Comparison of ENCODE assay signal across 23 mouse cellular contexts in genomic region chr6:33865752-33866151, GRCm38 (mm10).
DNase-seq lines count a peak whose midpoint lies in the region; ATAC-seq and TF ChIP-seq lines count a peak whose summit lies in the region.
"Had no signal": no experiment of that assay in that cellular context is flagged by ENCODE, and none has a peak within 500 bp of the region (broad histone marks: within the 10 kb centered on the region; RNA-seq: fewer than 3 reads in every experiment).

No protein-coding gene starts in this region.

- H3K9ac ChIP-seq in MEL (ENCODE audit: control insufficient read depth, low read depth, low read length, poor library complexity, severe bottlenecking): no peak overlapping the region
- H3K9ac ChIP-seq: embryonic facial prominence, embryonic 12.5 days; forebrain, embryonic 13.5 days; forebrain, embryonic 15.5 days; forebrain, postnatal 0 days had no signal

- H3K79me2 ChIP-seq in MEL (ENCODE audit: control insufficient read depth, insufficient read depth, low read length, poor library complexity): no peaks in the 10 kb centered on the region

- peak; percentile 92 to 93 for TF ChIP-seq EP300 in MEL (IDR thresholded peaks at IDR 0.05; ENCODE audit: low read depth in 1 of 2, low read length in 2 of 2)

- H3K27me3 ChIP-seq in MEL (ENCODE audit: control insufficient read depth in 1 of 2, insufficient read depth in 2 of 2, low read length in 2 of 2): no peaks in the 10 kb centered on the region
- H3K27me3 ChIP-seq: CH12.LX; embryonic facial prominence, embryonic 12.5 days; forebrain, embryonic 13.5 days; forebrain, embryonic 15.5 days had no signal

- H3K36me3 ChIP-seq in MEL (ENCODE audit: control insufficient read depth in 1 of 2, insufficient read depth in 2 of 2, low read length in 2 of 2): peaks cover 0 to 31% of the 10 kb centered on the region in 2 experiments; a peak in 2 of 4 replicates
- H3K36me3 ChIP-seq: embryonic facial prominence, embryonic 10.5 days; embryonic facial prominence, embryonic 12.5 days; forebrain, embryonic 15.5 days had no signal

- TF ChIP-seq CTCF in MEL (IDR thresholded peaks at IDR 0.05 in 2 of 3, conservative IDR thresholded peaks at IDR 0.05 in 1 of 3; ENCODE audit: control insufficient read depth in 1 of 3, insufficient read depth in 1 of 3, low read depth in 2 of 3, low read length in 3 of 3, poor library complexity in 1 of 3, severe bottlenecking in 1 of 3): no peak

- no peak overlapping the region for H3K4me3 ChIP-seq in MEL (ENCODE audit: control insufficient read depth in 1 of 2, insufficient read depth in 1 of 2, low read depth in 2 of 2, low read length in 2 of 2)
- H3K4me3 ChIP-seq: embryonic facial prominence, embryonic 10.5 days; embryonic facial prominence, embryonic 12.5 days; forebrain, embryonic 13.5 days; forebrain, embryonic 15.5 days had no signal

- peak; percentile 78 for DNase-seq in MEL (ENCODE audit: low read depth, low spot score)
- peak; percentile 64 for DNase-seq in NIH3T3 (ENCODE audit: low read depth)
- DNase-seq in spleen, adult 12 weeks (ENCODE audit: low spot score): no peak
- DNase-seq in kidney, adult 18-20 months: no peak
- DNase-seq in heart, postnatal 14 days: no peak
- DNase-seq: adrenal gland, adult 8-10 months; adrenal gland, postnatal 14 days; adrenal gland, postnatal 36 days; B cell, adult 2 months; cerebellum, adult 11-12 months; cerebellum, adult 2 months; cerebellum, adult 9-10 months; cerebellum, postnatal 10 days; cerebellum, postnatal 25 days; forebrain, postnatal 0 days had no signal

- ATAC-seq in megakaryocyte, adult 5-6 weeks (ENCODE audit: poor library complexity, severe bottlenecking): peak; percentile 29; the same call in 1 of the 2 replicates
- ATAC-seq: CD4-positive, CD25-positive, alpha-beta regulatory T cell, adult 4 months; forebrain, embryonic 13.5 days; forebrain, embryonic 15.5 days; forebrain, postnatal 0 days had no signal

- H3K27ac ChIP-seq in MEL (ENCODE audit: control insufficient read depth, low read depth, low read length): peak overlapping the region; percentile 53; the same call in 1 of the 2 replicates
- H3K27ac ChIP-seq: embryonic facial prominence, embryonic 10.5 days; embryonic facial prominence, embryonic 12.5 days; forebrain, embryonic 13.5 days; forebrain, embryonic 15.5 days had no signal

- intact Hi-C loops in heart, postnatal 14 days (cut with DNase I): no loop called here

- no peak for TF ChIP-seq POLR2A in MEL (IDR thresholded peaks at IDR 0.05; ENCODE audit: control insufficient read depth in 1 of 2, insufficient read depth in 1 of 2, low read depth in 1 of 2, low read length in 2 of 2, poor library complexity in 1 of 2)

- no peak for TF ChIP-seq RAD21 in MEL (IDR thresholded peaks at IDR 0.05; ENCODE audit: low read depth, low read length)

- peaks cover 3 to 11% of the 10 kb centered on the region in 2 experiments; a peak in 3 of 4 replicates for H3K4me1 ChIP-seq in MEL (ENCODE audit: control insufficient read depth in 1 of 2, insufficient read depth in 2 of 2, low read length in 2 of 2)
- H3K4me1 ChIP-seq: embryonic facial prominence, embryonic 12.5 days had no signal

- H3K9me3 ChIP-seq in MEL (replicated peaks; ENCODE audit: insufficient read depth, low read length): no peaks in the 10 kb centered on the region
- H3K9me3 ChIP-seq: embryonic facial prominence, embryonic 10.5 days; embryonic facial prominence, embryonic 12.5 days; forebrain, embryonic 13.5 days; forebrain, embryonic 15.5 days; G1E had no signal

TF ChIP-seq in MEL, 35 proteins besides CTCF, POLR2A, EP300 and RAD21:
- TF ChIP-seq TCF12 (IDR thresholded peaks at IDR 0.05; ENCODE audit: low read depth, low read length) (peak; percentile 66), MAX (IDR thresholded peaks at IDR 0.05; ENCODE audit: low read length) (no peak), USF1 (IDR thresholded peaks at IDR 0.05; ENCODE audit: low read depth, low read length) (no peak), CHD1 (IDR thresholded peaks at IDR 0.05; ENCODE audit: low read depth, low read length) (no peak), GABPA (IDR thresholded peaks at IDR 0.05; ENCODE audit: low read depth, low read length) (no peak), MYB (IDR thresholded peaks at IDR 0.05; ENCODE audit: low read depth, low read length) (peak; percentile 62; the same call in 1 of the 2 replicates), ZC3H11A (IDR thresholded peaks at IDR 0.05; ENCODE audit: low read depth, low read length) (no peak), JUND (IDR thresholded peaks at IDR 0.05; ENCODE audit: low read depth, low read length) (no peak), NELFE (IDR thresholded peaks at IDR 0.05; ENCODE audit: low read depth, low read length) (no peak), RCOR1 (IDR thresholded peaks at IDR 0.05; ENCODE audit: low read depth, low read length) (peak; percentile 92), ZNF384 (IDR thresholded peaks at IDR 0.05; ENCODE audit: low read depth, low read length) (no peak), MXI1 (IDR thresholded peaks at IDR 0.05; ENCODE audit: low read depth, low read length) (no peak), POLR2AphosphoS5 (IDR thresholded peaks at IDR 0.05; ENCODE audit: borderline replicate concordance, low read depth, low read length) (no peak), NRF1 (IDR thresholded peaks at IDR 0.05; ENCODE audit: insufficient read depth, low read depth, low read length, poor library complexity, severe bottlenecking) (no peak), TAL1 (IDR thresholded peaks at IDR 0.05; ENCODE audit: low read length) (no peak), MYC (IDR thresholded peaks at IDR 0.05; ENCODE audit: low read depth, low read length) (no peak), GATA1 (IDR thresholded peaks at IDR 0.05; ENCODE audit: low read depth, low read length) (peak; percentile 93), MAZ (IDR thresholded peaks at IDR 0.05; ENCODE audit: low read depth, low read length) (no peak), MAFK (IDR thresholded peaks at IDR 0.05; ENCODE audit: borderline replicate concordance, low read depth, low read length) (no peak; the same call in 1 of the 2 replicates), ZKSCAN1 (IDR thresholded peaks at IDR 0.05; ENCODE audit: low read depth, low read length) (no peak), TBP (IDR thresholded peaks at IDR 0.05; ENCODE audit: low read depth, low read length) (no peak), POLR2AphosphoS2 (IDR thresholded peaks at IDR 0.05; ENCODE audit: low read length) (no peak), CHD2 (IDR thresholded peaks at IDR 0.05; ENCODE audit: low read length) (no peak), ELF1 (IDR thresholded peaks at IDR 0.05; ENCODE audit: low read depth, low read length) (no peak), BHLHE40 (IDR thresholded peaks at IDR 0.05; ENCODE audit: borderline replicate concordance, low read depth, low read length) (no peak), SMC3 (IDR thresholded peaks at IDR 0.05; ENCODE audit: low read depth, low read length) (no peak), UBTF (IDR thresholded peaks at IDR 0.05; ENCODE audit: borderline replicate concordance, insufficient read depth, low read depth, low read length) (no peak), KAT2A (conservative IDR thresholded peaks at IDR 0.05; ENCODE audit: low read depth, low read length) (no peak), ZMIZ1 (IDR thresholded peaks at IDR 0.05; ENCODE audit: low read depth, low read length) (no peak), SIN3A (IDR thresholded peaks at IDR 0.05; ENCODE audit: low read length) (no peak), MEF2A (IDR thresholded peaks at IDR 0.05; ENCODE audit: extremely low read depth, insufficient replicate concordance, low read depth, low read length, poor library complexity, severe bottlenecking) (no peak), HCFC1 (IDR thresholded peaks at IDR 0.05; ENCODE audit: low read depth, low read length) (no peak), E2F4 (IDR thresholded peaks at IDR 0.05; ENCODE audit: borderline replicate concordance, low read depth, low read length) (no peak), USF2 (IDR thresholded peaks at IDR 0.05; ENCODE audit: borderline replicate concordance in 1 of 2, insufficient read depth in 1 of 2, low read depth in 1 of 2, low read length in 2 of 2) (no peak), ETS1 (IDR thresholded peaks at IDR 0.05; ENCODE audit: low read depth, low read length) (peak; percentile 70)
TF ChIP-seq in MEL: peak in this region for 5.

Comparison
In these comparisons a context has a peak if more than half of its experiments do, and no peak if none do; other contexts are left out.
1. DNase-seq: peak in MEL (single experiment) and NIH3T3 (single experiment); none in spleen, adult 12 weeks (single experiment), kidney, adult 18-20 months (single experiment) and heart, postnatal 14 days (0 of 2).